Mouse (Mus musculus) lung, postnatal 14 days (tissue): ENCODE data around the gene Mtln.
A peak's percentile ranks its signal among the peaks of the same experiment; 100 is the strongest.

Experiments
- DNase-seq: peaks from one replicate; pipeline ENCODE4 v3.0.0; 2021

Gene Mtln

DNA sequence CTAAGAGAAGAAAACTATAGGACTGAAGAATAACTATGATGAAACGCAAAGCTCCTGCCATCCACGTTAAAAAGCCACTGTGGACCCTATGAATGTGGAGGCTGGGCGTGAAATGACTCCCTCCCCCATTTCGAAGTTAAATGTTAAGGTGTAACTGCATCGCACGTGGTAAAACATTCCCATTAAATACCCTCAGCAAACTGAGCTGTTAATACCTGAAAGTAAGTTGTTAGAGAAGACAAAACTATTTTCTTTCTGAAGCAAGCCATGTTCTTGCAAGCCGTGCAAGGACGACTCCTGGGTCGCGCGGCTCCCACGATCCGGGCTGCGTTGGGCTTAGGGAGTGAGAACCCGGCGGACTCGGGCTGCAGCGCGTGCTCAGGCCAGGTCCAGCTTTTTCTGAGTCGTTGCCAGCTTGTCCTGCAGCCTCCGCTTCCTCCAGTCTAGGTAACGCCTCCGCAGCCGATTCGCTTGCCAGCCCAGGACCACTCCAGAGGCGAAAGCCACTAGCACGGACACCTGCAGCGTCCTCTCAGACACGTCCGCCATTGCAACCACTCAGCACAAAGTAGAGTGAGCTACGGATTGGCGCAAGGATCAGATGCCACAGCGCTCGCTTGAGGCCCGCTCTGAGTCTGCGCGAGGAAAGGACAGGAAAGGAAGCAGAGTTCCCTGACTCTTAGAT lies at the start of gene Mtln:
TSS of gene Mtln (minus strand) at position 570 of the 685 bp plus-strand sequence.
- DNase-seq = peak; percentile 85

DNA sequence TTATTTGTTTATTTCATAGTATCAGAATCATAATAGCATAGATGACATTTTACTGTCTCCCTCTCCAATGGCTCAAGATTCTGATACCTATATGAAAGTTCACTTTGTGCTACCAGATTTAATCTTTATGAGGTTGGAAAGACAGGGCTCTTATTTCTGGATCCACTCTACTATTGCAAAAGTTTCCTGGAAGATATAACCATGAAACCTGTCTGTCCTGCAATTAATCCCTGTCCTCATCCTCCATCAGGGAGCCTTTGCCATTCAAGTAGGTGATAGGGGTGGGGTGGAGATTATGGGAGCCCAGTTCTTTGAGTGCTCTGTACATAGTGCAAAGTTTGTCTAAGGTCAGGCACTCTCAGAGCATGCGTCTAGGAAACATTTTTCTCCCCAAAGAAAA lies 49.1 kb upstream of the Mtln start:
- DNase-seq = no peak

- DNase-seq = no peak
Observed at GRCm38 (mm10) chr2:127839425-127839824, 47.1 kb upstream of the Mtln start.

DNA sequence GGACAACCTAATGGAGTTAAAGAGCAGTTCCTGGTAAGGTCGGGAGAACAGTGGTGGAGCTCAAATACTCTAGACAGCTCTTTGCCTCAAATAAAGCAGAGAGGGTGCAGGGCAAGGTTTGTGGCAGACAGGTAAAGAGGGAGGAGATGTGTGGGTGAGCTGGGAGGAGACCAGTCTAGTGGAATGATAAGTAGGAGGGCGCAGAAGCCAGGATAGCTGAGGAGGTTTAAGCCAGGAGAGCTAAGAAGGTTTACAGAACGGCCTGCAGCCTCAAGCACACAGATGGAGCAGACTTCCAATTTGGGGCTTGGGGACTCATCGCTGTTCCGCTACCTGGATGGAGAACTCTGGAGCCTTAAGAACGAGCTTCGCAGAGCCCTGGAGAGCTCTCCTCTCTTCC lies 46.3 kb upstream of the Mtln start, which contains the start of gene Acoxl:
TSS of gene Acoxl (plus strand) at position 301 of the 400 bp plus-strand sequence.
- DNase-seq = no peak

GRCm38 (mm10) chr2:127832833-127833190 lies 40.5 kb upstream of the Mtln start:
- no peak for DNase-seq

DNA sequence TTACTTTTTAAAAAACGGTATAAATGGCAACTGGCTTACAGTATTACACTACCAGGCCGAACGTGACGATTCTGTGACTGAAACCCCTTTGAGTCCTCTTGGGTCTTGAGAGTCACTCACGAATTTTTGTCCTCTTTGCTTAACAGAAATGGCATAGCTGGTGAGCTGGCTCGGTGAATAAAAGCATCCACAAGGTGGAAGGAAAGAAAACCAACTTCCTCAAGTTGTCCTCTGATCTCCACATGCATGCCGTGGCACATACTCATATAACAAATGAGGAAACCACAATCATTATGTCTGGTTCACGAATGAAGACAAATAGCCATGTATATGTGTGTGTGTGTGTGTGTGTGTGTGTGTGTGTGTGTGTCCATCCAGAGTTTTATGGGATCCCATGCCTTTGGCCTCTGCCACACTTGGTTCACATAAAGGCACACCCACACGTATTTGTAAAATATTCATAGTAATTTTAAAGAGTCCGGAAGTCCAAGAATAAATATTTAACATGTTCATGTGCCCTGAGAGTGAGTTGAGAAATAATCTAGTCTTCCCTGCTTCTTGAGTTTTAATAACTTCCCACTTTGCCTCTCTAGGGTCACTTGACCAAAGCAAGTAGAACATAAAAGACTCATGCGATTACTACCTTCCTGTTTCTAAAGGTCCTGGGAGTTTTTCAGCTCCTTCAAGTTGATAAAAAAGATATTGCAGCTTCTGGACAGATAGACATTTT lies 40.0 kb upstream of the Mtln start:
- no peak for DNase-seq

DNA sequence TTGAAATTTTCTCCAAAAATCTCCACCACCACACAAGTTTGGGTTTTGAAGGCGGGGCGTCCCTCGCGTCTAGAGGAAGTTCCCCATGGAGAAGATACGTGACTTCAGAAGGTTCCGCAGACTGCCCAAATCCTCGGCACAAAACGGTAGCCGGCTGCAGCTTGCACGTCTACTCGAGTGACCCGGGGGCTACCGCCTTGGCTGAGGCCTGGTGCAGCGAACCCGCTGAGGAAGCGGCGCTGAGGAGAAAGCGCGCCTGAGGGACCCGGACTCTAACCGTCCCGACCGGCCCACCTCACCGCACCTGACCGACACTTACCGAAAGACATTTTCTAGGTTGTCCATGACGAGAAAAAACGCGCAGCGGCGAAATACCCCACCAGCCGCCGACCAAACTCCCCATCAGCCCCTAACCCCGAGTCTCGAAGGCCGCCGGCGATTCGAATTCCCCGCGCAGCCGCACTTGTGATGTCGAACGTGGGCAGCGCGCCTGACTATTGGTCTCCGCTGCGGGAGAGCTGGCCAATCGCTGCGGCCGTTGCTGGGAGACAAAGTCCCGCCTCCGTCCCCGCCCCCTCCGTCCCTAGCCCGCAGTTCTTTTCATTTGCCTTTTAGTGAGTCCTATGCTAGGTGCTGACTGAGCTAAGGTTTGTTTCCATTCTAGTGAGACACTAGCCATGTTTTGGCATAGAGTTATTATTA lies 39.3 kb upstream of the Mtln start, which contains the start of gene Bub1:
TSS of gene Bub1 (minus strand) at position 465 of the 702 bp plus-strand sequence.
- peak; percentile 96 for DNase-seq

DNA sequence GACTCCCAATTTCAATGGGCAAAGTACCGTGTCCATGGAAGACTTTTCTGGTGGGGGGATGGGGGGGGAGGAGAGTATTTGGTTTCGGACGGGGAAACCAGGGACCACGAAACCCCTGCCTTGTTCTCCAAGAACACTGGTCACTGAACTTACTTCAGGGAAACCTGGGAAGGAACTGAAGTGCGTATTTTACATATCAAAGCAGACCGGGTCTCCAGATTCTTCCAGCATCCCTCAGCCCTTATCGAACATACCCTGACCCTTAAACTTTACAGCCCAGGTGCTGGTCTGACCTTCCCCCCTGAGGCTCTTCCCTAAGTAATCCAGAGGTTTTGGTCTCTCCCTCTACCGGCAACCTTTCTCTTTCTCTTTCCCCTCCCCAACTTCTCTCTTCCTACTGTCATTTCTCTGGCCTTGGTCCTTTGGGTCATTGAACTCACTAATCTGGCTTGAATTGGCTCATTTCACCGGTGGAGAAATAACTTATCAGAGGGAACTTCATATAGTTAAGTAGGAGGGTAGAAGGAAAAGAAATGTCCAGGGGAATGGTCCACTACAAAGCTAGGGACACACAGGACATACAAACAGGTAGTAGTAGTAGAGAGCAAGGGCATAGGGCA lies 2.5 kb downstream of the Mtln start:
- no peak for DNase-seq

DNA sequence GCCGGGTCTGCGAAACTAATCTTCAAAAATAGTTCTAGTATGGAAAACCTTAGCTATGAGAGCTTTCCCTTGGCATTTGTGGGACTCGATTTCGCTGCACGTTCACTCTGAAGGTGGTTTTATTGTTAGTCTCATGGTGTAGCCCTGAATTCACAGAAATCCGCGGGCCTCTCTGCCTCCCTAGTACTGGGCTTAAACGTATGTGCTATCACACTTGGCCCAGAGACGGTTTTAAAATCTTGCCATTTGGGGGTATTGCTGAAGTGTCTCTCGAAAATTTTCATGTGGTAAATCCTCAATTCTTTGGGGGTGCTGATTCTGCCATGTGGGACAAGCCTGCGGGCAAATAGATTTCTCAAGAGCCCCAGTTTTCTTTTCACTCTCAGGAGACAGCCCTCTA lies 3.1 kb downstream of the Mtln start:
- no peak for DNase-seq

DNA sequence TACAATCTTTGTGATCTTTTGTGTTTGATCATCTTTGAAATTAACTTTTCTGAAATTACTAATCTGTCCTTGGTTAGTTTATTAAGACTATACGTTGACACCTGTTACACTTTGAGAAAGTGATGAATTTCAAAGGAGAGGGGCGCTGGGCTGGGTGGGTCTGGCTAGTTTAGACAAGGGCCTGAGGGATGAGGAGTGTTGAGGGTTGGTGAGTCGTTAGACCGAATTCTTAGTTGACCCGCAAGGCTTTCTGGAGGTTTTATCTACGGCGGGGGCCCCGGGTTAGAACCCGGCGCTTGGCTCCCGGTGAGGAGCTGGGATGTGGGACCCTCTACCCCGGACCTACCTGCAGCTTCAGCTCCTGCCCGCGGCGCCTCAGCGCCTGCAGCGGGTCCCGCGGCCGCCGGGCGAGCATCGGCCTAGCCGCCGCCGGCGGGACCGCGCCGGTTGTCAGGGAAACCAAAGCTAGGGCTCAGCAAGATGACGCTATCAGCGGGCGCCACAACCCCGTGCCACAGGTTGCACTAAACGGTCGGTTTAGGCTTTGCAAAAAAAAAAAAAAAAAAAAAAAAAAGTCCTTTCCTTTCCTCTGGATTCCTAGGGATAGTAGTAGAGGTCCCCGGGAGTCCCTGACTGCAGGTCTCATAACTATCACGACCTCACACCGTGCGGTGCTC lies 3.7 kb downstream of the Mtln start, which contains the start of gene Nphp1:
TSS of gene Nphp1 (minus strand) at position 458 of the 677 bp plus-strand sequence.
- DNase-seq = peak; percentile 86

GRCm38 (mm10) chr2:127787226-127787625 lies 5.1 kb downstream of the Mtln start:
- no peak for DNase-seq

DNA sequence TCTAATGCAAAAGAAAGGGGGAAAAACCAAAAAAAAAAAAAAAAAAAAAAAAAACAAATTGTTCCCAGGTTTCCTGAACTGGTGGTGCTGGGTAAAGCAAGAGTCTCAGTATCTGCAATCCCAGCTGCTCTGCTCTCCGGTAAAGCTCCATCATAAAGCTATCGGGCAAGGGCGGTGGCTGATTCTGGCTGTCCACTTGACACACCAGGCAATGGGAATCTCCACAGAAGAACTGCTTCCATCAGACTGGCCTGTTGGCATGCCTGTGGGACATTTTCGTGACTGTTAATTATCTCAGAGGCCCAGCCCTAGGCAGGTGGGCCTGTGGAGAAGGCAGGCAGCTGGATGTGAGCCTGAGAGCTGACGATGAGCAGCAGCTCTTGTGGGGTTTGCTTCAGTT lies 13.8 kb downstream of the Mtln start:
- DNase-seq = no peak

- no peak for DNase-seq
Observed at GRCm38 (mm10) chr2:127775013-127775412, 17.3 kb downstream of the Mtln start.

DNA sequence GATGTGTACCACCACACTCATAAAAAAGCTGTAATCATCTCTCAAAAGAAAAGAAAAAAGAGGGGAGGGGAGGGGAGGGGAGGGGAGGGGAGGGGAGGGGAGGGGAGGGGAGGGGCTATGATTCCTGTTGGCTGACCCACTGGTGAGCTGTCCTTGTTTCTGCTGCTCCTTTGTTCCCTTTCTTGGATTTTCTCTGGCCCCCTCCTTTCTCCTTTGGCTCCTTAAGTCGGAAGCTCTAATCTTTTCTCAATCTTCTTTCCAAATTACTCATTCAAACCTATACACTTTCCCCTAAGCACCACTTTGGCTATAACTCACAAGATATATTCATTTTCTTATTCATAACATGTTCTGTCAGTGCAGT lies 17.7 kb downstream of the Mtln start:
- DNase-seq = no peak

DNA sequence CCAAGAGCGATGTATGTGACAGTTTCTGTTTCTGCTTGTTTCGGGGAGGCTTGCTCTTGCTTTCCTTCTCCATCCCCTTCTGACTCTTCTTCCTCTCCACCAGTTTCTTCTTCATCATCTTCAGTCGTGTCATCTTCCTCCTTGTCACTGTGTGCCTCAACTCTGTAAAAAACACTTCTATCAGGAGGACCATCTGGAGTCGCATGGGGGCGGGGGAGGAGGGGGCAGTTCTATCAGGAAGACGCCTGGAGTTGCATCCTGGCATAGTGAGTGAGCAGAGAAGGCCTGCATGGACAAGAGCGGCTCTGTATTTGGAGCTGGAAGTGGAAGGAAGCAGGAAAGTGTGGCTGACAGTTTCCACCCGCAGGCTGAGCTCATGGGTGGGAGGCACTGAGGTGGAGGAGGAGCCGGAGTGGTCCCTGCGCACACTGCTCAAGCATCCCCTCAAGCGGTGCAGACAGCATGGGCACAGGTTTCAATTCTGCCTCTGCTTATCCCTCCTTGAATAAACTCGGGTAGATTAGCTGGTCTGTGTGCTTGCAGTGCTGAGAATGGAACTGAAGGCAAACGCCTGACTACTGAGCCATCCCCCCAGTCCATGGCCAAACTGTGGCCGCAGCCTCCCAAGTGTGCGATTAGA lies 18.2 kb downstream of the Mtln start:
- DNase-seq = no peak

GRCm38 (mm10) chr2:127761587-127761986 lies 30.7 kb downstream of the Mtln start:
- DNase-seq = no peak

GRCm38 (mm10) chr2:127760429-127761000 lies 31.8 kb downstream of the Mtln start:
- DNase-seq = no peak

- DNase-seq = no peak
Observed at GRCm38 (mm10) chr2:127760014-127760413, 32.3 kb downstream of the Mtln start.

DNA sequence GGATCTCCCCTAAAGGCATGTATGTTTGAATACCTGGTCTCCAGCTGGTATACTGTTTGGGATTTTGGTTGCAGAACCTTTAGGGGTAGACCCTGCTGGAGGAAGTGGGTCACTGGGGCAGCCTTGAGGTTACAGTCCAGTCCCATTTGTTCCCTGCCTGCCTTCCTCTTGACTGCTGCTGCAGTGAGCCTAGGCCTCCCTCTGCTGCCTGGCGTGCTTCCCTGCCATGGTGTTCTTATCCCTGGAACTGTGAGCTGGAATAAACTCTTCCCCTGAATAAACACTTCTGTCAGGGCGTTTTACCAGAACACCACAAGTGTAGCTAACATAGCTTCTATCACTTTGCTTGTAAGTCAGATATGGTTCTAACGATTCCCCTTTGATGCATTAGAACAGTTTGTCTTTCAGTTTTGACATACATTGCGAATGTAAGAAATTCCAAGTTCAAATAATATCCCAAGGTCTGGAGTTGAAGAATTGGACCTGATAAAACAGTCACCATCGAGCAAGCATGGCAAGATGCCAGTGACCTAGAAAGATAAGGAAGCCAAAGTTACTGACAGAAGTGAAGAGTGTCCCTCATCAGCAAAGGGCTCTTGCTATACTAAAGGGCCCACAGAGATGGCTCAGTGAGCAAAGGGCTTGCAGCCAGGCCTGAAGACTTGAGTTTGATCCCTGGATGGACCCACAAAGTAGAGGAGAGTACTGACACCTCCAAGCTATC lies 33.0 kb downstream of the Mtln start:
- DNase-seq = peak; percentile 19

- no peak for DNase-seq
Observed at GRCm38 (mm10) chr2:127757171-127757570, 35.1 kb downstream of the Mtln start.

DNA sequence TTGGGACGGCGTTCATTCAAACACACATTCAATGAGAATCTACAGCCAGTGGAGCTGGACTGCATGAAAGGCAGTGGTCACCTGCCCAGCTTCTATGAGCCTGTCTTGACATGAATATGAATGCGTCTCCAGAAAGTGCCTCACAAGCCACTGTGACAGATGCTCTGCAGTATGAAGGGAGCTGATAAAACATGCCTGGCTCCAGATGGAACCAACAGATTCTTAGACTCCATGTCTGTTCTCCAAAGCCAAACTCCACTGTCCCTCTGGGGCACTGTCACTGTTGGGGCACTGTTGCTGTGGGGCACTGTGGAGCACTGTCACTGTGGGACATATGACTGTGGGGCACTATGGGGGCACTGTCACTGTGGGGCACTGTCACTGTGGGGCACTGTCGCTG lies 38.2 kb downstream of the Mtln start:
- no peak for DNase-seq
